Mouse (Mus musculus): Measurements from ENCODE around the gene Olfr859. TPM values are rescaled to one million over a fixed set of nuclear protein-coding genes. Genes with fewer than 3 reads are reported as not detected.
"Not testable (repeated sequence)": the region's sequence is repeated elsewhere in the genome, so short reads cannot be mapped to it uniquely, and the experiment has no call there.

The Olfr859 gene
- polyA plus RNA-seq (2012; rRNA removed): 0.02 TPM in 2 replicates

- H3K27ac ChIP-seq (ENCODE audit: insufficient read depth, low read length); H3K4me3 ChIP-seq (ENCODE audit: insufficient read depth, low read length); H3K4me1 ChIP-seq (ENCODE audit: control insufficient read depth, insufficient read depth, low read length): not testable (repeated sequence)
Measured at GRCm38 (mm10) chr9:19804606-19805005, at the start of gene Olfr859. Gene Olfr859 (plus strand): TSS chr9:19804906.

- no peaks in the 10 kb centered on the region for H3K4me1 ChIP-seq (ENCODE audit: control insufficient read depth, insufficient read depth, low read length)
- H3K27ac ChIP-seq (ENCODE audit: insufficient read depth, low read length): no peak overlapping the region
- H3K4me3 ChIP-seq (ENCODE audit: insufficient read depth, low read length): no peak overlapping the region
- TF ChIP-seq POLR2A (IDR thresholded peaks at IDR 0.05; ENCODE audit: extremely low read depth, insufficient read depth, low read length): no peak
- TF ChIP-seq CTCF (IDR thresholded peaks at IDR 0.05; ENCODE audit: extremely low read depth, insufficient read depth, low read length): no peak
Measured at GRCm38 (mm10) chr9:19769136-19769535, 35.6 kb upstream of the Olfr859 start.

- Histone ChIP-seq H3K27ac (ENCODE audit: insufficient read depth, low read length) (no peak overlapping the region), H3K4me3 (ENCODE audit: insufficient read depth, low read length) (no peak overlapping the region), H3K4me1 (ENCODE audit: control insufficient read depth, insufficient read depth, low read length) (no peaks in the 10 kb centered on the region)
- no peak for TF ChIP-seq POLR2A (IDR thresholded peaks at IDR 0.05; ENCODE audit: extremely low read depth, insufficient read depth, low read length)
- TF ChIP-seq CTCF (IDR thresholded peaks at IDR 0.05; ENCODE audit: extremely low read depth, insufficient read depth, low read length): no peak
Measured at GRCm38 (mm10) chr9:19769701-19770100, 35.0 kb upstream of the Olfr859 start.

GRCm38 (mm10) chr9:19779983-19780382 lies 24.7 kb upstream of the Olfr859 start, which contains the start of gene Olfr58:
Gene Olfr58 (plus strand): TSS chr9:19780283.
- Histone ChIP-seq H3K4me1 (ENCODE audit: control insufficient read depth, insufficient read depth, low read length) (no peaks in the 10 kb centered on the region), H3K4me3 (ENCODE audit: insufficient read depth, low read length) (no peak within 1 kb of the TSS), H3K27ac (ENCODE audit: insufficient read depth, low read length) (no peak within 1 kb of the TSS)
- no peak for TF ChIP-seq POLR2A (IDR thresholded peaks at IDR 0.05; ENCODE audit: extremely low read depth, insufficient read depth, low read length)
- no peak for TF ChIP-seq CTCF (IDR thresholded peaks at IDR 0.05; ENCODE audit: extremely low read depth, insufficient read depth, low read length)

- no peak overlapping the region for H3K4me3 ChIP-seq (ENCODE audit: insufficient read depth, low read length)
- H3K27ac ChIP-seq (ENCODE audit: insufficient read depth, low read length): no peak overlapping the region
- no peak for TF ChIP-seq CTCF (IDR thresholded peaks at IDR 0.05; ENCODE audit: extremely low read depth, insufficient read depth, low read length)
- no peak for TF ChIP-seq POLR2A (IDR thresholded peaks at IDR 0.05; ENCODE audit: extremely low read depth, insufficient read depth, low read length)
- no peaks in the 10 kb centered on the region for H3K4me1 ChIP-seq (ENCODE audit: control insufficient read depth, insufficient read depth, low read length)
Measured at GRCm38 (mm10) chr9:19803000-19803399, 1.7 kb upstream of the Olfr859 start.

- Histone ChIP-seq H3K4me3 (ENCODE audit: insufficient read depth, low read length) (no peak within 1 kb of the TSS), H3K4me1 (ENCODE audit: control insufficient read depth, insufficient read depth, low read length) (no peaks in the 10 kb centered on the region), H3K27ac (ENCODE audit: insufficient read depth, low read length) (no peak within 1 kb of the TSS)
- TF ChIP-seq POLR2A (IDR thresholded peaks at IDR 0.05; ENCODE audit: extremely low read depth, insufficient read depth, low read length): no peak
- no peak for TF ChIP-seq CTCF (IDR thresholded peaks at IDR 0.05; ENCODE audit: extremely low read depth, insufficient read depth, low read length)
Measured at GRCm38 (mm10) chr9:19849647-19850046, 44.9 kb downstream of the Olfr859 start, which contains the start of gene Olfr860. Gene Olfr860 (minus strand): TSS chr9:19849747.

Other genes starting within 250 kb of the Olfr859 start
- gene Olfr854, start 237.5 kb upstream of the Olfr859 start, polyA plus RNA-seq (2012; rRNA removed): not detected in 2 replicates
- gene Olfr855, start 222.3 kb upstream of the Olfr859 start, polyA plus RNA-seq (2012; rRNA removed): not detected in 2 replicates
- gene Zfp317, start 182.8 kb upstream of the Olfr859 start, polyA plus RNA-seq (2012; rRNA removed): 22.7 and 23.9 TPM in 2 replicates
- gene Olfr857, start 95.5 kb upstream of the Olfr859 start, polyA plus RNA-seq (2012; rRNA removed): 0.15 TPM in 1 of 2 replicates, not detected in the other
- not detected in 2 replicates for gene Olfr58, start 24.6 kb upstream of the Olfr859 start, polyA plus RNA-seq (2012; rRNA removed)
- gene Olfr860, start 44.8 kb downstream of the Olfr859 start, polyA plus RNA-seq (2012; rRNA removed): not detected in 2 replicates
- not detected in 2 replicates for gene Olfr862, start 83.1 kb downstream of the Olfr859 start, polyA plus RNA-seq (2012; rRNA removed)
- not detected in 2 replicates for gene Olfr77, start 112.0 kb downstream of the Olfr859 start, polyA plus RNA-seq (2012; rRNA removed)
- not detected in 2 replicates for gene Olfr866, start 223.1 kb downstream of the Olfr859 start, polyA plus RNA-seq (2012; rRNA removed)

Measured in cortical plate, adult 2 months (tissue).